Mouse (Mus musculus) cerebellum, adult 18-20 months (tissue): ENCODE measurements at regions not wholly inside any gene's neighbourhood (a gene's known extent, or its start where the extent isn't known, plus 50 kb on each side); places are given as distances from the start of the nearest gene placed in this dataset.

ENCODE experiments used
- DNase-seq, 2 experiments: peaks; one replicate each; pipeline ENCODE4 v3.0.0; 2021

- DNase-seq = no peak
Observed at GRCm38 (mm10) chr3:60320213-60320936, 152.3 kb upstream of the Mbnl1 start.

DNA sequence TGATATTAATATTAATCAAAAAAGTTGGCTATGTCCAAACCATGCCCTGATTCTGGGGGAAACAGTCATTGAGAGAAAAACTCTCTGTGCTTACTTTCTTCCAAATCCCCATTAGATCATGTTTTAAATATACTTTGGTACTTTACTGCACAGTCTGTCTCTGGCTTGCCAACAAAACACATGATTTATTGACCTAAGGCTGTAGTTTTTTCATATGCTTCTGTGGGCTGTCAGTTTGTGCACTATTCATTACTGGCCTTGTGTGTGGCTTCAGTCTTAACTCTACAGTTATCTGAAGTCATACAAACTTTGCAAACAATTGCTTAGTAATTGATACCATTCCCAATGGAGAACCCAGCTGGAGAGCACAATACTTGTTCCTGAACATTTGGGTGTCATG, 149.1 kb upstream of the Mbnl1 start:
- DNase-seq = no peak

- DNase-seq = no peak
Observed at GRCm38 (mm10) chr3:60324416-60324815, 148.2 kb upstream of the Mbnl1 start.

GRCm38 (mm10) chr3:60324969-60325368, 147.7 kb upstream of the Mbnl1 start:
- no peak for DNase-seq

DNA sequence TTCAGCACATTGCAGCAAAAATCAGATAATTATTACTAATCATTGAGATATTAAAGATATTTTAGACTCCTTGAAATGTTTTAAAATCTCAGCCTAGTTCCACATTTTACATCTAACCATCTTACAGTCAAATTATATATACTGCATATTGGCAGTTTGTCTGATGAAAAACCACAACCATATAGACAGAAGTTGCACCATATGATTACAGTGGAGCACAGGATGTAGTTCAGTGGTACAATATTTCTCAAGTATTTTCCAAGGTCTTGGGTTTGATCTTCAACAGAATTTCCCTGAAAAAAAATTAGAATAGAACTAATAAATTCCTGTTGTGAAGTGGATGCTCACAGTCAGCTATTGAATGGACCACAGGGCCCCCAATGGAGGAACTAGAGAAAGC, 140.2 kb upstream of the Mbnl1 start:
- no peak for DNase-seq

- DNase-seq = no peak
Observed at GRCm38 (mm10) chr3:60333669-60334068, 139.0 kb upstream of the Mbnl1 start.

DNA sequence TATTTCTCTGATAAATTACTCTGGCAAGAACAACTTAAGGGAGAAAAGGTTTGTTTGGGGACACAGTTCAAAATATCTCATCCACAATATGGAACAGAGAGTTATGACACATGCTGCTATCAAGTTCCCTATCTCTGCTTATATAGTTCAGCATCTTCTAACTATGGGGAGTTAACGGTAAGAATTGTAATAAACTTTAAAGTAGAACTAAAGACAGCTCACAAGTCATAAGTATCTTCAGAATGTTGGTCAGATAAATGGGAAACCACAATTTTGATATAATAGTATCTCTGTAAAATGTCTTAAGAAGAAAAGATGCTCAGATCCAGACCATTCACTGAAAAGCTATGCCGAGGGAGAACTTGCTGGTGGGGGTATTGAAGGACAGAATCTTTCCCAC, 138.5 kb upstream of the Mbnl1 start:
- no peak for DNase-seq

DNA sequence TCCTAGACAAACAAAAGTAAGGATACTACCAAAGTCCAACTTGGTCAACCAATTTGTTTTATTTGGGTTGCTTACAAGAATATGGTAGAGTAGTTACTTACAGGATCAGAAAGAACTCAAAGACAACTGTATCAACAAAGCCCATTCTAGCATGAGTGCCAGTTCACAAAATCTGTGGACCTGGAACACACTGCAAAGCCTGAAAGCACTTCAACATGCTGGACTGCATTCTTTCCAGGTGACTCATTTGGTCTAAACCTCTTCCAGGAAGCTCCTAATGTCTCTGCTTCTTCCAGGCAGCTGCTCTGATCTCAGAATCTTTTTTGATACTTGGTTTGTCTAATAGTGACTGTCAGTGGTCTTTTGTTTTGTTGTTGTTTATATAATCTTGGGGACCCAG, 126.2 kb upstream of the Mbnl1 start:
- no peak for DNase-seq

DNA sequence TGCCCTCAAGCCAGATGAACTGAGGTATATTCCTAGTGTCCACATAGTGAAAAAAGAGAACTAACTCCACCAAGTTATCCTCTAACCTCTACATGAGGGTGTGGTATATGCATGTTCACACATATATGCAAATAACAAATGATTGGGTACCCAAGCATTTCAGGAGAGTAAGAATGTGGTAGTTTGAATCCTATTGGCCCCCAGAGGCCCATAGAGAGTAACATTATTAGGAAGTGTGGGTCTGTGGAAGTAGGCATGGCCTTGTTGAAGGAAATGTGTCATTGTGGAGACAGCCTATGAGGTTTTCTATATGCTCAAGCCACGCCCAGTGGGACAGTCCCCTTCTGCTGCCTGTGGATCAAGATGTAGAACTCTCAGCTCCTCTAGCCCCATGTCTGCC, 125.6 kb upstream of the Mbnl1 start:
- DNase-seq = no peak

GRCm38 (mm10) chr3:60371176-60371965, 101.3 kb upstream of the Mbnl1 start:
- no peak for DNase-seq

DNA sequence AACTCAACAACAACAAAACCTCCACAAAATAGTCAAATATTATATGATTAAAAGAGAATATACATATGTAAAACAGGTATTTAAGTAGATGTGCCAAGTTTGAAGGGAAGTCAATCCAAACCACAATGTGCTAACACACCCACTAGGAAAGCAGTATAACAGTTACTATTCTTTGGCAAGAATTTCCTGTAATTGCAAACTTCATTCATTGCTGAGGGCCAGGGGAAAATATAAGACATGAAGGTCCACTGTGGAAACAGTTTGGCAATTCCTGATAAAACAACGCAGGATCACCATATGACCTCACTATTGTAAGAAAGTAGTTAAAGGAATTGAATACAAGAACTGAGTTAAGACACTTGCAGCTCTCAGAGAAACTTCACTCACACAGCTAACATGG, 99.0 kb upstream of the Mbnl1 start:
- no peak for DNase-seq

DNA sequence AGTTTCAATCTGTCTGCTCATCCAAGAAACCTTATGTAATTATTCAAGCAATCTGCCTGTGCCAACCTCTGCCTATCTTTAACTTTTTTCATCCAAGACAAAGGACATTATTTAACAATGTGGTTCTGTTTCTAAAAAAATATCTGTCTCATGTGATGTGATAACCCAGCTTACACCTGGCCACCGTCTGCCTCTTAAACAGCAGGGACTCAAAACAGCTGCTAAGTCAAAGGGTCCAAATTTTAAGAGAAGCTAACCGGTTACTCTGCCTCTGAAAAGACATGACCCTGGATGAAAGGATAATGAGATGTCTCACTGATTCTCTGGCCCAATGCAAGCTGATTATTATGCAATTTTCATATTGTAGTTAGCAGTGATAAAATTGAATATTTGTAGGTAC, 84.0 kb upstream of the Mbnl1 start:
- DNase-seq = no peak

DNA sequence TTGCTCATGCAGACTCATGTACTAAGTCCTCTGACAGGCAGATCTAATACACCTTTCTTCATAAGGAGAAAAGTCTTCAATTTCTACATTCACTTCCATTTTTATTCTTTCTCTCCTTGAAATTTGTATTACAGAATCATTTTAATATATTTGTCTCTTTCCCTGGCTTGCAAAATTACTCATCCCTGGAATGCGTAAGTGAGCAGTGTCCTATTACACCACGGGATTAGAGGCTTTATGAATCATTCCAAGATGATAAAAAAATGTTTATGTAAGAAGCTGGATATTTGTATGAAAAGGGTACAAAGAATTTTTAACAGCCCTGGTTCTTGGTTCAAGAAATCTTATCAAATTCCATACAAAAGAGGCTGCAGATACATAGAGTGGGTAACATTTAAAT, 83.6 kb upstream of the Mbnl1 start:
- DNase-seq = no peak

GRCm38 (mm10) chr3:60395299-60395698, 77.3 kb upstream of the Mbnl1 start:
- no peak for DNase-seq

DNA sequence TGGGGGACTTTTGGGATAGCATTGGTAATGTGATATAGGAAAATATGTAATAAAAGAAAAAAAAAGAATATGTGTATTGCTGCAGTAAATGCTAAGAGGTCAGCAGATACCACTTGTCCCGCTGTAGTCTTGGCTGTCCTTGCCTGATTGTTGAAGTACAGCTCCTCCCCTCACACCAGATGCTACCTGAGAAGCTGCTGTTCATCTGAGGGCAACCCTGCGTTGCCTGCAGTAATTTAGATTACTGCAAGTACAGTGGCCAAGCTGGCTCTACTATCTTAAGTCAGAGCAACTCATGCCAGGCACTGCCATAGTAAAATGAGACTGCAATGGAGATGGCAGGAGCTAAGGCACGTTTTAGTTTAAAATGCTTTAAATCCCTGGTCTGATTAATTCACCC, 75.7 kb upstream of the Mbnl1 start:
- DNase-seq = no peak

- no peak for DNase-seq
Observed at GRCm38 (mm10) chr3:60398796-60399195, 73.8 kb upstream of the Mbnl1 start.

GRCm38 (mm10) chr3:60402251-60402830, 70.3 kb upstream of the Mbnl1 start:
- DNase-seq = no peak

DNA sequence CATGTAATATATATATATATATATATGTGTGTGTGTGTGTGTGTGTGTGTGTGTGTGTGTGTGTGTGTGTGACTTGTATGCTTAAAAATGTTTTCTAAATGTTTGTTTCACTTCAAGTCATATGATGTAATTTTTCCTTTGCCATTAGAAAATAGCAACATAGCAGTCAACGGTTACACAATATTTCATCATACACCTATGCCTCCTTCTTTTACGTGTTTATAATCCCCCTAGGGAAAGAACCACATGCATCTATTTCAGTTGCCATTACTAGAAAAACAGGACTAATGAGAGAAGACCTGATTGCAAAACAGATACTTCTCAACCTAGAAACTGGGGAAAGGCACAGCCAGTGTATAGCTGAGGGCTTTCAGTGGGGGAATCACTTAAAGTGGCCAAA, 65.2 kb upstream of the Mbnl1 start:
- no peak for DNase-seq

DNA sequence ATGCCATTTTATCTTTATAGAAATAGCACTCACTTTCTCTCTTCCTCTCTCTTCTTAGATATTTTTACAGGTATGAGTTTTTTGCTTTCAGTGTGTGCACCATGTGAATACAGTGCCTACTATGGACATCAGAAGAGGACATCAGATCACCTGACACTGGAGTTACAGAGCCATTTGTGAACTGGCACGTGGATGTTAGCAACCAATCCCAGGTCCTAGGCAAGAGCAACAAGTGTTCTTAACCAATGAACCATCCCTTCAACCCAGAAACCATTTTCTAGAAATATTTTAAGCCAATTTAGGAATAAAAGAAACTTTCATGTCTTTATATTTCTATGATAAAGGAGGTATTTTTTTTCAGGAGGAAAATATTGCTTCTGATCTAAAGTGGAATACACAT, 64.7 kb upstream of the Mbnl1 start:
- no peak for DNase-seq

DNA sequence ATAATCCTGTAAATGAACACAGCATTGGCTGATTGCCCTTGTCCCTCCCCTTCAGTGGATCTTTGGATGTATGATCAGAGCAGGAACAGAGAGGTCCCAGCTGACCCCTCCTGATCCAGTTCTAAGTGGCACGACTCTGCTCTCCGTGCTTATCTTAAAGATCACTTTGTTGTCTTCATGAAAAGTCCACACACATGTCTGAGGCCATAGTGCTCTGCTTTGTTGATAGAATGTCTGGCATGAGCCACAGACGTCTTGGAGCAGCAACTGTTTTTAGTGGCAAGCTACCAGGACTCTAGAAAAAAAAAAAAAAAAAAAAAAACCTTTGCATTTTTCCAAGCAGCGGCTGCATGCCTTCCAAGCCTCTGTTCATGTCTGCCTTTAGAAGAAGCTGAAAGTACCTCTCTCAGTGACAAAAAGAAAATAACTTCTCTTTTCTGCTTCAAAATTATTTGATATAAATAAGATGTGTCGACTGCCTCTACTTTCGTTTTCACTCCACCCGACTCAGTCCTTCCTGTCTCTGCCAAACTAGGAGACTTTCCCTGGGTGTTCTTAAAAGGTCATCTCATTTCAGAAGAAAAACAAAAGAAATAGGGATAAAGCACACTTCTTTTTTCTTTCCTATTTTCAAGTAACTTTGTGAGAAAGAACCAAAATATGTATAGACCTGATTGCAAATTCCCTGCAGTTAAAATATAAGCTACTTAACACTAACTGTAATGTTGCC, 63.9 kb upstream of the Mbnl1 start:
- peak; percentile 15 to 29 for DNase-seq

DNA sequence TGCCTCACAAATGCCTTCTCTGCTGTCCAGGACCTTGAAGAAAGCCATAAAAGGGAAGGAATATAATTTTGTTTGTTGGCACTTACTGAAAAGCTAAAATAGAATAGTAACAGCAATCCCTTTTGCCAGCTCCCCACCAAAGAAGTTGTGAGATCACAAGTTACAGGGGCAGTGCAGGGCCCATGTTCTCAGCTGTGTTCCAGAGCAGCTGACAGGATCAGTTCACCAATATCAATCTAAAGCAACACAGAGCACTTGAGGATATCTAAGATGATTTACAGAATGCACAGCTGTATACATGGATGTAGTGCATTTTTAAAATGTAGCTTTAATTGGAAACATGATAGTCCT, 63.4 kb upstream of the Mbnl1 start:
- DNase-seq = peak; percentile 3 to 5

DNA sequence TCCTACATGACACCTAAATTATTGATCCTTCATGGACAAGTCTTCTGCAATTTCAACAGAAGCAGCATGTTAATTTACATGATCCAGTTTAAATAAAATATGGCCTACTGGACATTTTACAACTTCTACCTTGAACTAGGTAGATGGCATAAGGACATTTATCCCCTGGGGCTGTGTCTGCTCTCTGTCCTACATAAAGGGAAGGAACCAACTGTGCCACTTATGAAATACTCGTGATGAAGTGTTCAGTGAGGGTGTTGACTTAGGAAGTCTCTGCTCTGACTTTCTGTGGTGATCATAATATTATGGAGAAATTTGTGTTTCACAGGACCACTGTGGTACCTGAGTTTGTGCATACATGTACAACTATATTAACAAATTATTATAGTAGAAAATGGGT, 60.9 kb upstream of the Mbnl1 start:
- DNase-seq = peak in 1 of 2 experiments; percentile 3

- DNase-seq = no peak
Observed at GRCm38 (mm10) chr3:60412206-60412605, 60.4 kb upstream of the Mbnl1 start.

DNA sequence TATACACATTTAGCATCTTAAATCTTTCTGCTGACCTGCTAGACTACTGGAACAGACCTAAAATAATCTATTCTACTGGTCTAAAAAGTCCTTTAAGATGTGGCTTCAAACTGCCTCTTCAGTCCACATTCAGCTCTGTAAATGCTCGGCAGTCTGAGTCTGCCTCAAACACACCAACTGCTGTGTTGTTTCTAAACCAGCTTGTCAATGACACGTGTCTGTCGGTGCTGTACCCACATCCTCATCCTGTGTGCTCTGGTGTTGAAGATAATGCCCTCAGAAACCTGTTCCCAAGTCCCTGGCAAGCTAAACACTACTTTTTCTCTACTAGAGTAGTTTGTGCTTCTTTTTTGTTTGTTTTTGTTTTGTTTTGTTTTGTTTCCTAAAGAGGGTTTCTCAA, 58.9 kb upstream of the Mbnl1 start:
- no peak for DNase-seq
